Mouse (Mus musculus) C2C12 (cell line): ENCODE measurements around the gene Bsg. TPM values are rescaled to one million over a fixed set of nuclear protein-coding genes. Genes with fewer than 3 reads are reported as not detected.

ENCODE experiments used
- H3K27me3 ChIP-seq: one replicate; pipeline ENCODE4 v1.6.1; 2011; ENCODE audit not compliant: control insufficient read depth, insufficient read depth, insufficient read length
- H3K36me3 ChIP-seq: one replicate; pipeline ENCODE4 v1.6.1; 2011; ENCODE audit not compliant: control insufficient read depth, insufficient read depth
- H3K4me3 ChIP-seq: one replicate; pipeline ENCODE4 v1.5.1; 2011; ENCODE audit warnings: mild to moderate bottlenecking, control low read depth; ENCODE audit not compliant: poor library complexity, insufficient read depth, severe bottlenecking
- H3K79me2 ChIP-seq: one replicate; pipeline ENCODE4 v1.6.1; 2011; ENCODE audit not compliant: control insufficient read depth, insufficient read depth
- H3K79me3 ChIP-seq: one replicate; pipeline ENCODE4 v1.6.1; 2011; ENCODE audit warnings: low read depth, control low read depth
- H3ac ChIP-seq: one replicate; pipeline ENCODE3; 2011; ENCODE audit warnings: low read depth; ENCODE audit not compliant: control insufficient read depth, insufficient read length
- CEBPB ChIP-seq: IDR thresholded peaks from one replicate; pipeline ENCODE4 v1.6.1; 2011; ENCODE audit warnings: low read depth, mild to moderate bottlenecking, control low read depth, moderate library complexity
- CTCF ChIP-seq: IDR thresholded peaks from one replicate; pipeline ENCODE4 v1.5.1; 2011; ENCODE audit not compliant: control insufficient read depth, insufficient read depth, insufficient read length
- FOSL1 ChIP-seq: IDR thresholded peaks from one replicate; pipeline ENCODE4 v1.8.0; 2011; ENCODE audit warnings: mild to moderate bottlenecking, low read length; ENCODE audit not compliant: poor library complexity, insufficient read depth, severe bottlenecking
- MAX ChIP-seq: IDR thresholded peaks from one replicate; pipeline ENCODE4 v1.6.1; 2011; ENCODE audit warnings: mild to moderate bottlenecking, control low read depth
- USF1 ChIP-seq: IDR thresholded peaks from one replicate; pipeline ENCODE4 v1.6.1; 2011; ENCODE audit warnings: low read depth, mild to moderate bottlenecking, control low read depth, moderate library complexity
- polyA plus RNA-seq: library from polyadenylated mRNA; unstranded; fragments of >200 nt; fragmentation: generic; extraction: Trizol; gene quantifications from one replicate; pipeline ENCODE4 v1.2.1, GENCODE M21; 2012; ENCODE audit warnings: missing spikeins

Bsg gene
- polyA plus RNA-seq, 1 experiment = 749 TPM

GRCm38 (mm10) chr10:79760603-79761143 lies 56.4 kb downstream of the Bsg start:
- Histone ChIP-seq H3K27me3 (no peaks in the 10 kb centered on the region), H3K79me2 (peaks cover 52% of the 10 kb centered on the region), H3K79me3 (peaks cover 36% of the 10 kb centered on the region), H3K36me3 (peaks cover 87% of the 10 kb centered on the region), H3ac (no peak overlapping the region), H3K4me3 (no peak overlapping the region)
- no peak for TF ChIP-seq USF1
- no peak for TF ChIP-seq FOSL1
- TF ChIP-seq CTCF = no peak
- no peak for TF ChIP-seq MAX
- TF ChIP-seq CEBPB = no peak

Other genes starting within 250 kb of the Bsg start
- gene Vmn2r83, start 235.8 kb upstream of the Bsg start, polyA plus RNA-seq = not detected
- gene Plpp2, start 170.7 kb upstream of the Bsg start, polyA plus RNA-seq = 166 TPM
- gene Mier2, start 149.3 kb upstream of the Bsg start, polyA plus RNA-seq = 26.9 TPM
- gene Theg, start 117.2 kb upstream of the Bsg start, polyA plus RNA-seq = not detected
- 0.07 TPM for gene C2cd4c, start 90.5 kb upstream of the Bsg start, polyA plus RNA-seq
- 3.5 TPM for gene Shc2, start 66.6 kb upstream of the Bsg start, polyA plus RNA-seq
- gene Odf3l2, start 58.8 kb upstream of the Bsg start, polyA plus RNA-seq = not detected
- not detected for gene Madcam1, start 39.9 kb upstream of the Bsg start, polyA plus RNA-seq
- 80.7 TPM for gene Tpgs1, start 35.1 kb upstream of the Bsg start, polyA plus RNA-seq
- 235 TPM for gene Cdc34, start 22.3 kb upstream of the Bsg start, polyA plus RNA-seq
- 0.51 TPM for gene Gzmm, start 15.5 kb upstream of the Bsg start, polyA plus RNA-seq
- 0.34 TPM for gene Hcn2, start 12.1 kb downstream of the Bsg start, polyA plus RNA-seq
- 56.5 TPM for gene Polrmt, start 42.1 kb downstream of the Bsg start, polyA plus RNA-seq
- 0.29 TPM for gene Fgf22, start 50.6 kb downstream of the Bsg start, polyA plus RNA-seq
- gene Rnf126, start 62.5 kb downstream of the Bsg start, polyA plus RNA-seq = 116 TPM
- gene Fstl3, start 72.8 kb downstream of the Bsg start, polyA plus RNA-seq = 12.1 TPM
- not detected for gene Prss57, start 86.5 kb downstream of the Bsg start, polyA plus RNA-seq
- 39.9 TPM for gene Palm, start 89.1 kb downstream of the Bsg start, polyA plus RNA-seq
- not detected for gene Misp, start 116.5 kb downstream of the Bsg start, polyA plus RNA-seq
- 345 TPM for gene Ptbp1, start 149.9 kb downstream of the Bsg start, polyA plus RNA-seq
- not detected for gene Prtn3, start 170.0 kb downstream of the Bsg start, polyA plus RNA-seq
- 2.3 TPM for gene Plppr3, start 170.1 kb downstream of the Bsg start, polyA plus RNA-seq
- gene Elane, start 181.8 kb downstream of the Bsg start, polyA plus RNA-seq = not detected
- gene Cfd, start 186.4 kb downstream of the Bsg start, polyA plus RNA-seq = not detected
- 32.5 TPM for gene Med16, start 204.4 kb downstream of the Bsg start, polyA plus RNA-seq
- not detected for gene Gm26602, start 206.4 kb downstream of the Bsg start, polyA plus RNA-seq
- 0.13 TPM for gene Kiss1r, start 212.5 kb downstream of the Bsg start, polyA plus RNA-seq
- gene R3hdm4, start 216.7 kb downstream of the Bsg start, polyA plus RNA-seq = 46.7 TPM
- gene Arid3a, start 222.6 kb downstream of the Bsg start, polyA plus RNA-seq = 0.74 TPM